Mouse (Mus musculus): ENCODE results near the gene Zic2. TPM values are rescaled to one million over a fixed set of nuclear protein-coding genes. Genes with fewer than 3 reads are reported as not detected.

The Zic2 gene
- total RNA-seq, 1 experiment from 2014 or later = not detected

DNA sequence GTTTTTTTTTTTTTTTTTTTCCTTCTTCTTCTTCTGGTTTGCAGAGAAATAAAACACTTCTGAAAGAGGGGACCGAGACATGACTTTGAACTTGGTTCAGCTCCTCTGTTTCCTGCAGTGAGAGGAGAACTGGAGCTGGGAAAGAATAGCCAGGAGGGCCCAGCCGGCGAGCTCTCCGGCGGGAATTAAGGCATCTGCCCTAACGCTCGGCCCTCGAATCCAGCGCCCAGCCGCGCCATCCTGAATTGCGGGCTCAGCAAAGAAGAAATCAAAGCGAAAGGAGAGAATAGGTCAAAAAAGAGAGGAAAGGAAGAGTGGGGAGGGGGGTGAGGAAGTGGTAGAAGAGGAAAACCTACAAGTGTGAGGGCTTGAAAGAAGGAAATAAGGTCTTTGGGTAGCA is 3.1 kb upstream of the Zic2 start:
- ATAC-seq (replicated peaks in 1 of 2; ENCODE audit: insufficient read depth in 1 of 2, low FRiP score in 2 of 2, low TSS enrichment in 1 of 2, low read depth in 1 of 2, poor library complexity in 2 of 2, severe bottlenecking in 2 of 2) = no peak

DNA sequence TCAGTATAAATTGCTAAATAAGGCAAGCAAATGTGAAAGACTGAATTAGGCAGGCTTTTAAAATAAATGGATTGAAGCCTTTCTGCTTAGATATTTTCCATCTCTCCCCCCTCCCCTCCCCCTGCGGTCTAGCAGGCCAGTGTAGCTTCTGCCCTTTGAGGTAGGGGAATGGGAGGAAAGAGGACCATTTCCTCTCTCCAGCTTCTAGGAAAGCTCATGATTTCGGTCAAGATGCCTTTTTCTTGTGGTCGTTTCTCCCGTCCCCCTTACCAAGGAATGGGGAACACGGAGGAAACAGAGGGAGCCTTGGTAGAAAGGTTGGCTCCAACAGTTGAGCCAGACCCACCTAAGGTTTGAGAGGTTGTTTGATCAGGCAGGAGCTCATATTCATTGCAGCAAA is 2.6 kb upstream of the Zic2 start:
- no peak for ATAC-seq (replicated peaks in 1 of 2; ENCODE audit: insufficient read depth in 1 of 2, low FRiP score in 2 of 2, low TSS enrichment in 1 of 2, low read depth in 1 of 2, poor library complexity in 2 of 2, severe bottlenecking in 2 of 2)

DNA sequence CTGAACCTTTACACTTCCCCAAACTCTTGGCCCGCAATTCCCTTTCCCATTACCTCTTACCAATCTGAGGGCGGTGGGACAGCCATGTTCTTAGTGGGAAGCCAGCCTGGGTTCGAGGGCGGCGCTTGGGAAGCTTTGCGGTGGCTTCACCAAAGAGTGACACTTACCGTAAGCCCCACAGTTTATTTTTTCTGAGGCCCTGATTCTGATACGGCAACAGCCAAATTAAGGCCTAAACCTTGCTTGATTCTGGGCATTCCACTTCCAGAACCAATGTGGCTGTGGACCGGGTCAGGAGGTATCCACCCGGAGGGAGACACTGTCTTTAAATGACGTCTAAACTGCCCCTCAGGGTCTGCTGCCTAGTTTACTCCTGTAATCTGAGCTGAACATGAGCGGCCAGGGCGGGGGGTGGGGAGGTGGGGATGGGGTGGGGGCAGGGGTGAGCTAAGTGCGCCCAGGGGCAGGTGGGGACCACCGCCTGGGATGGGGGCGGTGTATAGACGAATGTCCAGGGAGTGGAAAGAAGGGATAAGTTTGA is 2.0 kb upstream of the Zic2 start:
- ATAC-seq (replicated peaks in 1 of 2; ENCODE audit: insufficient read depth in 1 of 2, low FRiP score in 2 of 2, low TSS enrichment in 1 of 2, low read depth in 1 of 2, poor library complexity in 2 of 2, severe bottlenecking in 2 of 2) = no peak

DNA sequence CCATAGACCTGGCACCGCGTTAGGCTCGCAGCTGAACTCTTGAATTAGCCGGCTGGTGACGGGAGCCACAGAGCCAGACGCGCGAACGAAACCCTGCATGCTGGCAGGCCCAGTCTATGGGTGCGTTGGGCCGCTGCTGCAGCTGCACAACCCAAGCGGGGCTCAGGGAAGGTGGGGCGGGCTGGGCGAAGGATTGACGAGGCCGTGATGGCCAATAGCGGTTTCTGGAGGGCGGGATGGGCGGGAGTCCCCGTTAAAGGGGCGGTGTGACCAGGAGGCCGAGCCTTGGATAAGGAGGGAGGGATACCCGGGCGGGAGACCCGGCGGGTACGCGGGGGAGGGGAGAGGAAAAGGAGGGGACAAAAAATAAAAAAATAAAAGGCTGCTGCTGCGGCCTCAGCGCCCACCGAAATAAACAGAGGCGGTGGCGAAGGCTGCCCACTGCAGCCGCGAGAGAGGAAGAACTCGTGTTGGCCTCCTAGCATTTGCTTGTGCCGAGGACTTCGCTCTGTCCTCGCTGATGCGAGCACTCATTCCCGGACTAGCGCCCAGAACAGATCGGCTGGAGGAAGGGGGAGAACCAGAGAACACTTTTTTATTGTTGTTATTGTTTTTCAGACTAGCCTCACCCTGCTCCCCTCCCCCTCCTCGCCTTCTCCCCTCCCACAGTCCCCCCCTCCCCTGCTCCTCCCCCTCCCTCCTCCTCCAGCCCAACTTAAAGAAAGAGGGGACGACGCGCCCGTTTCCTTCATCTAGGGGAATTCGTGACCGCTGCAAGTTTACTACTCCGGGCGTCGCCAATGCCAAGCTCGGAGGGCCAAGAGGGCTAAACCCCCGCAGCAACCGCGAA is 969 bp upstream of the Zic2 start:
- 0 out of 4 replicates have a peak, but pooled peaks of 1 of the 2 experiments have one; percentile 15 for ATAC-seq (replicated peaks in 1 of 2; ENCODE audit: insufficient read depth in 1 of 2, low FRiP score in 2 of 2, low TSS enrichment in 1 of 2, low read depth in 1 of 2, poor library complexity in 2 of 2, severe bottlenecking in 2 of 2)

DNA sequence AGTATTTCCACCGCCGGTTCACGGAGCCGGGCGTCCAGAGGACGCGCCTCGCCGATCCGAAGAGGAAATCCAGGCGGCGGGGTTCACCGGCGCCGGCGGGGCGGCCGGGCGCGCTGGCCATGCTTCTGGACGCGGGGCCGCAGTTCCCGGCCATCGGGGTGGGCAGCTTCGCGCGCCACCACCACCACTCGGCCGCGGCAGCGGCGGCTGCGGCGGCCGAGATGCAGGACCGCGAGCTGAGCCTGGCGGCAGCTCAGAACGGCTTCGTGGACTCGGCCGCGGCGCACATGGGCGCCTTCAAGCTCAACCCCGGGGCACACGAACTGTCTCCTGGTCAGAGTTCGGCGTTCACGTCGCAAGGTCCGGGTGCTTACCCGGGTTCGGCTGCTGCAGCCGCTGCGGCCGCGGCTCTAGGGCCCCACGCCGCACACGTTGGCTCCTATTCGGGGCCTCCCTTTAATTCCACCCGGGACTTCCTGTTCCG is 364 bp downstream of the Zic2 start:
- no peak for ATAC-seq (replicated peaks in 1 of 2; ENCODE audit: insufficient read depth in 1 of 2, low FRiP score in 2 of 2, low TSS enrichment in 1 of 2, low read depth in 1 of 2, poor library complexity in 2 of 2, severe bottlenecking in 2 of 2)

DNA sequence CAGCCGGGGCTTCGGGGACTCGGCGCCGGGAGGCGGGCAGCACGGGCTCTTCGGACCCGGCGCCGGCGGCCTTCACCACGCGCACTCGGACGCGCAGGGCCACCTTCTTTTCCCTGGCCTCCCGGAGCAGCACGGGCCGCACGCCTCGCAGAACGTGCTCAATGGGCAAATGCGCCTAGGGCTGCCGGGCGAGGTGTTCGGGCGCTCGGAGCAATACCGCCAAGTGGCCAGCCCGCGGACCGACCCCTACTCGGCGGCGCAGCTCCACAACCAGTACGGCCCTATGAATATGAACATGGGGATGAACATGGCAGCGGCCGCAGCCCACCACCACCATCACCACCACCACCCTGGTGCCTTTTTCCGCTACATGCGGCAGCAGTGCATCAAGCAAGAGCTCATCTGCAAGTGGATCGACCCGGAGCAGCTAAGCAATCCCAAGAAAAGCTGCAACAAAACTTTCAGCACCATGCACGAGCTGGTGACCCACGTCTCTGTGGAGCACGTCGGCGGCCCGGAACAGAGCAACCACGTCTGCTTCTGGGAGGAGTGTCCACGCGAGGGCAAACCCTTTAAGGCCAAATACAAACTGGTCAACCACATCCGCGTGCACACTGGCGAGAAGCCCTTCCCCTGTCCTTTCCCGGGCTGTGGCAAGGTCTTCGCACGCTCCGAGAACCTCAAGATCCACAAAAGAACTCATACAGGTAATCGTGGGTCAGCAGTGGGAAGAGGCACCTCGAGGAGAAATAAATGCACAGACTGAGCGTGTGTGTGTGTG is 996 bp downstream of the Zic2 start:
- ATAC-seq (replicated peaks in 1 of 2; ENCODE audit: insufficient read depth in 1 of 2, low FRiP score in 2 of 2, low TSS enrichment in 1 of 2, low read depth in 1 of 2, poor library complexity in 2 of 2, severe bottlenecking in 2 of 2) = no peak

DNA sequence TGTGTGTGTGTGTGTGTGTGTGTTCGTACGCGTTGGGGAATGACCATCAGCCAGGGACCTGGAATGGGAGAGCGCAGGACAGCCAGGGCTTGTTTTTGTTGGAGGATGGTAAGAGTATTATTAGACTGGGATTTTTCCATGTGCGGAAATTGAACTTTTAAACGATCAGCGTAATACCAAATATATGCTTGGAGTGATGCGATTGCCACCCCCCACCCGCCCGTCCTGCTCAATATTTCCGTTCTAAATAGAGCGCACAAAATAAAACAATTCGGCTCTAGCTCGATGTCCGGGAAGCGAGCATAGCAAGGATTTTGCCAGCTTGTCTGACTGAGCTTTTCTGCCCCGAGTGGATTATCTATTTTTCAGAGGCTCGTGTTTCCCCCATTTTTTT is 1.6 kb downstream of the Zic2 start:
- no peak for ATAC-seq (replicated peaks in 1 of 2; ENCODE audit: insufficient read depth in 1 of 2, low FRiP score in 2 of 2, low TSS enrichment in 1 of 2, low read depth in 1 of 2, poor library complexity in 2 of 2, severe bottlenecking in 2 of 2)

DNA sequence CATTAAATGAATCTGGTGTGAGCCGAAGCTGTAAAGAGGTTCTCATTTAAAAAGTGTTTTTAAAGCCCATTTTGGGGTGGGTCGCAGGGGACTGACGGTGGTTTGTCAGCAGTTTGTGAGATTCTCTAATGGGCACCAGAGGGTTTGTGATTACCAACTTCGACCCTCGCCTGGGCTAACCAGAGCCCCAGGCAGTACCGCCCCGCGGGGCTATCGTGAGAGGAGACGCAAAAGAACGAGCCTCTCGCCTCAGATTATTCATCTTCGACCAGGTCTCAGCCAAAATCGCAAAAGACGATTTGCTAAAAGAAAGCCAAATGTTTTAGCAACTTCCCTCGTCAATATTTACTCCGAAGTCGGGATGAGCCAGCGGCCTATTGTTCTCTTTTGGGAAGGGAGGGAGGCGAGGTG is 2.0 kb downstream of the Zic2 start:
- no peak for ATAC-seq (replicated peaks in 1 of 2; ENCODE audit: insufficient read depth in 1 of 2, low FRiP score in 2 of 2, low TSS enrichment in 1 of 2, low read depth in 1 of 2, poor library complexity in 2 of 2, severe bottlenecking in 2 of 2)

DNA sequence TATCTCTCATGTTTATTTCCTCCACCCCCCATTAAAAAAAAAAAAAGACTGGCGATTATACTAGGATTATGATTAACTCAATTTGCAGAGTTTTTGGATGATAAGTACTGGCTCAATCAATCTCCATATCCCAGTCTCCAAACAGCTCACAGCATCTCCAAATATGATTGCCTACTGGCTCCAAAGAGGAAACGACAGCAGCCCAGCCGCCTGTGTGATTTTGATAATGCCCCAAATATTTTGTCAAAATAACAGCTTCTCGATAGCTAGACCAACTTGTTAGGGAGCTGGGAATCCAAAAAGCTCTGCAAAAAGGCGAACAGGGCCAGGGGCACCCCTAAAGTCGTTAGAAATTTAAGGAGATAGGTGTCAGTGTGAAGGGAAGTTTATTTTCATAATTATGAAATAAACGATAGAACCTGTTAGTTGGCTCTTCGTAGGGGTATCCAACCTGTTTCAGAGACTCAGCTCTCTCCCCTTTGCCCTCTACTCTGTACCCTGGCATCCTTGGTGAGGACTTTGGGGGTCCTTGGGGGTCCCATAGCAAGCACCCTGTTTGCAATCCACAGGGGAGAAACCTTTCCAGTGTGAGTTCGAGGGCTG is 2.8 kb downstream of the Zic2 start:
- ATAC-seq (replicated peaks in 1 of 2; ENCODE audit: insufficient read depth in 1 of 2, low FRiP score in 2 of 2, low TSS enrichment in 1 of 2, low read depth in 1 of 2, poor library complexity in 2 of 2, severe bottlenecking in 2 of 2) = no peak

DNA sequence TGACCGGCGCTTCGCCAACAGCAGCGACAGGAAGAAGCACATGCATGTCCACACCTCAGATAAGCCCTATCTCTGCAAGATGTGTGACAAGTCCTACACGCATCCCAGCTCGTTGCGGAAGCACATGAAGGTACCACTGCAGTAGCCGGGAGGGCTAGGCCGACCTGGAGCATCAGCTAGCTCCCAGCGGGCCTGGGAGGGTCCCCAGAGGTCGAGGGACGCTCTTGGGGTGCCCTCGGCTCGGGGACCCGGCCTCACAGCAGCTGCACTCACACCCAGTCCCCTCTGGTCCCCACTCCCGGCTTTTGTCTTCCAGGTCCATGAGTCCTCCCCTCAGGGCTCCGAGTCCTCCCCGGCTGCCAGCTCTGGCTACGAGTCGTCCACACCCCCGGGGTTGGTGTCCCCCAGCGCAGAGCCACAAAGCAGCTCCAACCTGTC is 3.4 kb downstream of the Zic2 start:
- no peak for ATAC-seq (replicated peaks in 1 of 2; ENCODE audit: insufficient read depth in 1 of 2, low FRiP score in 2 of 2, low TSS enrichment in 1 of 2, low read depth in 1 of 2, poor library complexity in 2 of 2, severe bottlenecking in 2 of 2)

DNA sequence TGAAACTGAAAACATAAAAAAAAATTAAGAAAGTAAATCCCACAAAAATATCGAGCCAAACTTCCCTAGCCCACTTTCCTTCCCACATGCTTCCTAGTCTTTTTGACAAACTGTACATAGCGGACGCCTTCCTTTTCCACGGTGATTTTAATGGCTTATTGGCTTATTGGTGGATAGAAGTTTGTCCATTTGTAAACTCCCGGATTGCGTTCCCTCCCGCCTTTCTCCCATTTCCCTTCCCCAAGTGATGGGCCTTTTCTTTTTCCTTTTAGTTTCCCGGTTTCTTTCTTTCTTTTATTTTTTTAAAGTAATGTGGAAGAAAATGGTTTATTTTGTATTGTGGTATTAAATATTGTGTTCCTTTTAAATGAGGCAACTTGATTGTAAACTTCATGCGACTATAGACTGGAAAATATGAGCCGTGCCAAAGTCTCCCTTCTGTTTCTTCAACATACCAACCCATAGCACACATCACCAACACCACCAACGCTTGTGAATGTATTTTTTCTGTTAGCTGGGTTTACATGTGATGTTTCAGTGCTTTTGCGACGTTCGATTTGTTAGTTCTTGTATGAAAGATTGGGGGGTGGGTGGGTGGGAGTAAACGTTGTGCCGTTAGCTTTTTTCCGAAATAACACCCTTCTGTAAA is 4.3 kb downstream of the Zic2 start:
- no peak for ATAC-seq (replicated peaks in 1 of 2; ENCODE audit: insufficient read depth in 1 of 2, low FRiP score in 2 of 2, low TSS enrichment in 1 of 2, low read depth in 1 of 2, poor library complexity in 2 of 2, severe bottlenecking in 2 of 2)

DNA sequence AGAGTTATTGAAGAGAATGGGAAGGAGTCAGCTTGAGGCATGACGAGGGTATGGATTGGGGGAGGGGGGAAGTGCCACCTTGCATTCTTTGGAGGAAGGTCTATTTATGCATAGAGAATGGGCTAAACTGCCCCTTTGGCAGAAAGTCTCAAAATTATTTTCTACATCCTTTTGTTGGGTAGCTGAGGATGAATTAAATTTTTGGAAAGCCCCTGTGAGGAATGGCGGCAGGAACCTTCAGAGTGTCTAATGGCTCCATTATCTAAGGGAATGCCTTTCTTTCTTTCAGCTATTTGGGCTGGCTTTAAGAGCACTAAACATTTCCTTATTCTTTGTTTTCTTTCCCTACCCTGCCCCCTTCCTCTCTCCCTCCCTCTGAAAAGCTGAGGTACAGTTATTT is 5.1 kb downstream of the Zic2 start:
- ATAC-seq (replicated peaks in 1 of 2; ENCODE audit: insufficient read depth in 1 of 2, low FRiP score in 2 of 2, low TSS enrichment in 1 of 2, low read depth in 1 of 2, poor library complexity in 2 of 2, severe bottlenecking in 2 of 2) = no peak

DNA sequence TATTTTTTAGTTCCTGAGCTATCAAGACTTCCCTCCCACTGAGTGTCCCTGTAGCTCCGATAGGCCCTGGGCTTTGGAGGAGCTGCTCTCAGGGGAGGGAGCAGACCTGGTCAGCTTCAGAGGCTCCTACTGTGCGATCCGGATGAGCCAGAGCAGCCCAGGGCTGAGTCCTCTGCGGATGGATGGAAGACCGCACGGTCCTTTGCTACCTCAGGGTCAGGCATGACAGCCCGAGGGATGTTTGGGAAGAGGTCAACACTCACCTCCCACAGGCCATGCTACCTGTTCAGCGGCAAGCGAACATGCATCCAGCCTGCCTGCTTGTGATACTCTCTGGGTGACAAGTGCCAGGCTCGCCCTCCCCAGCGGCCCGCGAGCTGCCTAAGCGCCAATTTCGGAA is 5.9 kb downstream of the Zic2 start:
- no peak for ATAC-seq (replicated peaks in 1 of 2; ENCODE audit: insufficient read depth in 1 of 2, low FRiP score in 2 of 2, low TSS enrichment in 1 of 2, low read depth in 1 of 2, poor library complexity in 2 of 2, severe bottlenecking in 2 of 2)

DNA sequence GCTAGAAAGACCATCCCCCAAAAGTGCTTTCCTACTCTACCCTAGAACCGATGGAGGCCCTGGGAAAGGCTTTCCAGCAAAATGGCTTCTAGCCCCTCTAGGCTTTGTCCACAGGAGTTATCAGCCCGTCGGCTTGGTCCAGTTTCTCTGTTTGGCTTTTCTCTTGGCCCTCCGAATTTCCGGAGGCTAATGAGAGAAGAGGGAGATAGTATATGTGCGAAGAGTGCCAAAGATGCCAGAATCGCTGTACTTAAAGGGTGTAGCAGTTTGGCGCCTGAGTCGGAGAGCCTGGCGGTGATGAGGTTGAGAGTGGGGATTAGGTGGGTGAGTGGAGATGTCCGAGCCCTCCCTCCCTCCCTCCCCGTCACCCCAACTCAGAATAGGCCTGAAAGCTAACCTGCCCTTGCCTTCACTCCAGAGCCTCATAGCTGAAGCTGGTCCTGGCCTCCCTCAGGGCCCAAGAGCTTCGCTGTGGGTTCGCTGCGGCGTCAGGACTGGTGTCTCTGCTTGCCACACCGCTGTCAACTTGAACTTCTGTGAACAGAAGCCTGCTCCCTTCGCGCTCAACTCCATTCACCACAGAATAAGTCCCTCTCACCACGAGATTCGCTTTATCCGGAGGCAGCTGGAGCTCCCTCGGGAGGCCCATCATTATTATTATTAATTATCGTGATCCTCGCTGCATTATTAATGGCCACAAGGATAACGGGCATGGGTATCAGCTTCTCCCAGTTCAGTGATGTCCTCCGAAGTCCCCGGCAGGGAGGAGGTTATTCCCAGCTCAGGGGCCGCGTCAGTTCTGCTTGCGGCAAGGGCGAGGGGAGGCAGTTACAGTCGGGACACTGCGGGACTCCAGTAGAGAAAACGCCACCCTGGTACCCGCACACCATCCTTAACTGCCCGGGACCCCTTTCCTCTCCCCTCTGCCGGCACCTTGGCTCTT is 7.1 kb downstream of the Zic2 start:
- 0 out of 4 replicates have a peak, but pooled peaks of 1 of the 2 experiments have one; percentile 10 for ATAC-seq (replicated peaks in 1 of 2; ENCODE audit: insufficient read depth in 1 of 2, low FRiP score in 2 of 2, low TSS enrichment in 1 of 2, low read depth in 1 of 2, poor library complexity in 2 of 2, severe bottlenecking in 2 of 2)

DNA sequence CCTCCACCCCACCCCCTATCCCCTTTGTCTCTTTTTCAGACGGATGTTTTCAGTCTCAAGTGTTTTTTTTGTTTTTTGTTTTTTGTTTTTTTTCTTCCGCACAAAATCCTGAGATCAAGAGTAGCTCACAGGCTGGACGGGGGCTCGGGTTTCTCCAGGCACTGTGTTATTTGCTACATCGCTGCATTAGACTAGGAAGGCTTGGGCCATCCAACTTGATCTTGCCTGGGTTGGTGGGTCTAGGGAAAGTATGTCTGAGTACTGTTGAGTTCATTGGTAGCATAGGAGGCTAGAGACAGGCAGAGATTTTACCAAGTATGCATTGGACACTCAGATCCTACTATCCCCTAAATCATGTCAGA is 7.8 kb downstream of the Zic2 start:
- ATAC-seq (replicated peaks in 1 of 2; ENCODE audit: insufficient read depth in 1 of 2, low FRiP score in 2 of 2, low TSS enrichment in 1 of 2, low read depth in 1 of 2, poor library complexity in 2 of 2, severe bottlenecking in 2 of 2) = no peak

DNA sequence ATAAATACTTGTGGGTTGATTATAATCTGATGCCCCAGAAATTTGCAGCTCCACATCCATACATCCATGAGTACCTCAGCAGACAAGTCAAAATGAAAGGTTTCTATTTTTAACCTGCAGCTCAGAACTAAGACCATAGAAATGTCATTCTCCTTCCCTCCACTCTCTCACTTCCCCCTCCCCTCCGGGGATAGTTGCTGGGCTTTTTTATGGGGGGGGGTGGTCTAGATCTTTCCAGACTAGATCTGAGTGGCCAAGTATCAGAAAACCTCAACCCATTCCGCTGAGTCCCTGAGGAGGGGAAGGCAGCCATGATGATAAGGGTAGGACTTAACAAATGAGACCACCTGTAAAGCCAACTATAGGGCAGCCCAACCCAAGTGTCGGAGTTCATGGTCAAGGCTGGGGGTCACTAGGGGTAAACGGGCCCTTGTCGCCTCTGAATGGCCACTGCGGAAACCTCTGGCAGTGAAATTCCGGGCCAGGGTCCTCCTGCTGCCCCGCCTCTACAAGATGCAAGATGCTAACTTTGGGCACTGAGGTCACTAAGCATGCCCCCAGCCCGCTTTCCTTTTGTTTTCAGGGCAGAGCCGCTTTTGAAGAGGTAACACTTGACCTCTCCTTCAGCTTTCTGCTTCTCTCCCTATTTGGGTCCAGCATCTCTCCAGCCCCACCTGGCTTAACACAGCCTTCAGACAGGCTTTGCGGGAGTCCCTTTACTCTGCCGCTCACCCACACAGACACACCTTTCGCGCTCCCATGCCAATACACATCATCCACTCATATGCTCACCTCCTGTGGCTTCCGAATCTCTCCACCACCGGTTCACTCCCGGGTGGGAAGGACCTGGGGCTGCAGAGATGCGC is 8.6 kb downstream of the Zic2 start:
- ATAC-seq (replicated peaks in 1 of 2; ENCODE audit: insufficient read depth in 1 of 2, low FRiP score in 2 of 2, low TSS enrichment in 1 of 2, low read depth in 1 of 2, poor library complexity in 2 of 2, severe bottlenecking in 2 of 2) = no peak

Data from hematopoietic stem cell, adult 5-6 weeks (primary cell).